Mouse (Mus musculus): ENCODE results near the gene Gm4778.

Gene Gm4778

GRCm38 (mm10) chr3:94263736-94264135, at the start of gene Gm4778:
Gene Gm4778 (plus strand): TSS chr3:94264036.
- WGBS = 95% methylated on average over 1 of the region's 1 CpGs

GRCm38 (mm10) chr3:94260598-94260997, 3.2 kb upstream of the Gm4778 start:
- 42% methylated on average over 6 of the region's 6 CpGs for WGBS

- 90% methylated on average over 11 of the region's 11 CpGs for WGBS
Measured at GRCm38 (mm10) chr3:94275991-94276390, 12.2 kb downstream of the Gm4778 start.

- WGBS = 66% methylated on average over 1 of the region's 1 CpGs
Measured at GRCm38 (mm10) chr3:94305457-94305856, 41.6 kb downstream of the Gm4778 start.

GRCm38 (mm10) chr3:94309633-94310363, 46.0 kb downstream of the Gm4778 start, which contains the start of gene Them4:
Gene Them4 (plus strand): TSS chr3:94310089.
- 1% methylated on average over 47 of the region's 47 CpGs for WGBS

DNA sequence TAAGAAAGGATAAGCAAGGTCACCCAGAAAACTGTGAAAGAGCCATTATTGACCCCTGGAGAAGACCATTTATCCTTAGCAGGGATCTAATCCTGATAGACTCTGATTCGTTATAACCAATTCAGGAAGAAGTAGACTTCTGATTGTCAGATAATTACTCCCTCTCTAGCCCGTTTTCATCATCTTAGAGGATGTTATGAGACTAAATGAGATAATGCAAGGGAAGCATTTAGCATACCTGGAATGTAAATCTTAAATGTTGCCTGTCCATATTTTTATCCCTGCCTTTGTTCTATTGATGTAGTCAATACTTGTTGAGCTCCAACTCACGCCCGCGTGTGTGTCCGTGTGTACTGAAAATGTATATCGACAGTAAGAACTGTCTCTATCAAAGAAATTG, 46.7 kb downstream of the Gm4778 start:
- WGBS = 19% methylated on average over 7 of the region's 7 CpGs

- 49% methylated on average over 6 of the region's 6 CpGs for WGBS
Measured at GRCm38 (mm10) chr3:94310911-94311310, 47.1 kb downstream of the Gm4778 start.

DNA sequence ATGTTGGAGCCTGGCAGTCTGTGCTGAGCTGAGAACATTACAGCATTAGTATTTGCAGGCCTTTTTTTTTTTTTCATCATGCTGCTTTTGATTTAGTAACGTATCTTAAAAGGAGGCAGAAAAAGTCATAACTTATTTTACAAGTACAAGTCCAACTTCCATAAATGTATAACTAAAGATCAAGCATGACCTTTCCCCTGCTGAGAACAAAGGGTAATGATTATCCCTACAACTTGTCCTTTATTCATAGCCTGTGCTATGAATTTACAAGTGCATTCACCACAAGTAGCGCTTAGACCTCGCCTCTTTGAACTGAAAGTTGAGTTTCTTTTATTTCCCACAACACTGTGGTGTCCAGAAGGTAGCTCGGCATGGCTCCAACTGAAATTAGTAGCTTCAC, 47.5 kb downstream of the Gm4778 start:
- WGBS = 69% methylated on average over 4 of the region's 4 CpGs
